Mouse (Mus musculus): Measurements from ENCODE around the gene Pkn1.

DNA sequence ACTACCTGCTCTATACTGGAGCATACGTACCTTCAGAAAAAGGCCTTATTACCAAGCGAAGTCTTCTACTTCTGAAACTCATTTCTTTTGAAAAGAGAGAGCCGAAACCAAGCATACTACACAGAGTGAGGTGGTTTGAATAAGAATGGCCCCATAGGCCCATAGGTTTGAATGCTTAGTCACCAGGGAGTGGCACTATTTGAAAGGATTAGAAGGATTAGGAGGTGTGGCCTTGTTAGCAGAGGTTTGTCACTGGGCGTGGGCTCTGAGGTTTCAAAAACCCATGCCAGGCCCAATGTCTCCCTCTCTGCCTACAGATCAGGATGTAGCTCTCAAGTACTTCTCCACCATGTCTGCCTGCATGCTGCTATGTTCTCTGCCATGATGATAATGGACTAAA, 50.9 kb downstream of the Pkn1 start:
- TF ChIP-seq CTCF (IDR thresholded peaks at IDR 0.05; ENCODE audit: low read depth) (no peak), EP300 (IDR thresholded peaks at IDR 0.05; ENCODE audit: low read depth) (no peak)
